12 mouse cellular contexts compared by ENCODE assay signal in genomic region chr4:150221017-150221640, GRCm38 (mm10). TPM values are rescaled to one million over a fixed set of nuclear protein-coding genes. Genes with fewer than 3 reads are reported as not detected.
DNase-seq lines count a peak whose midpoint lies in the region; ATAC-seq and TF ChIP-seq lines count a peak whose summit lies in the region.
"Had no signal": no experiment of that assay in that cellular context is flagged by ENCODE, and none has a peak within 500 bp of the region (broad histone marks: within the 10 kb centered on the region; RNA-seq: fewer than 3 reads in every experiment).

No protein-coding gene starts in this region.

- H3K4me3 ChIP-seq in heart, postnatal 0 days (ENCODE audit: low read depth, low read length) = no peak overlapping the region
- 0 out of 2 replicates have a peak overlapping the region, but pooled peaks have one; percentile 27 for H3K4me3 ChIP-seq in embryonic facial prominence, embryonic 13.5 days
- H3K4me3 ChIP-seq in kidney, embryonic 15.5 days (replicated peaks) = peak overlapping the region; percentile 24
- peak overlapping the region; percentile 27; the same call in 1 of the 2 replicates for H3K4me3 ChIP-seq in liver, embryonic 16.5 days (ENCODE audit: low read depth, low read length)
- H3K4me3 ChIP-seq: midbrain, embryonic 12.5 days had no signal

- no peak for ATAC-seq in heart, postnatal 0 days (ENCODE audit: insufficient read depth, low read depth)
- ATAC-seq in embryonic facial prominence, embryonic 13.5 days (ENCODE audit: insufficient number of reproducible peaks, insufficient read depth, low FRiP score, low TSS enrichment, low read depth) = no peak
- ATAC-seq in kidney, embryonic 15.5 days (replicated peaks; ENCODE audit: low FRiP score) = no peak
- ATAC-seq in liver, embryonic 16.5 days (ENCODE audit: low read depth) = peak; percentile 61
- ATAC-seq: Patski had no signal

- no peak for DNase-seq in heart, postnatal 0 days (ENCODE audit: low spot score)
- no peak for DNase-seq in heart, adult 9 months (ENCODE audit: low spot score in 2 of 2)
- no peak for DNase-seq in spleen, adult 18-20 months
- no peak for DNase-seq in urinary bladder, postnatal 10 days (ENCODE audit: low spot score)
- no peak for DNase-seq in left cerebral cortex, adult 8-10 months (ENCODE audit: low spot score in 2 of 2)
- DNase-seq: thymus, postnatal 4 days had no signal

- no peak overlapping the region for H3K9ac ChIP-seq in heart, postnatal 0 days (replicated peaks; ENCODE audit: low read depth, low read length)
- H3K9ac ChIP-seq in embryonic facial prominence, embryonic 13.5 days = peak overlapping the region; percentile 49; the same call in 1 of the 2 replicates
- H3K9ac ChIP-seq in kidney, embryonic 15.5 days = no peak overlapping the region
- H3K9ac ChIP-seq in liver, embryonic 16.5 days (ENCODE audit: low read depth, low read length) = peak overlapping the region; percentile 42
- H3K9ac ChIP-seq: midbrain, embryonic 12.5 days had no signal

- no peaks in the 10 kb centered on the region for H3K36me3 ChIP-seq in heart, postnatal 0 days (replicated peaks; ENCODE audit: control insufficient read depth, insufficient read depth, low read length)
- H3K36me3 ChIP-seq in embryonic facial prominence, embryonic 13.5 days = no peaks in the 10 kb centered on the region
- H3K36me3 ChIP-seq in kidney, embryonic 15.5 days = no peaks in the 10 kb centered on the region
- H3K36me3 ChIP-seq in liver, embryonic 16.5 days (ENCODE audit: control insufficient read depth, insufficient read depth) = no peaks in the 10 kb centered on the region
- H3K36me3 ChIP-seq: midbrain, embryonic 12.5 days had no signal

- no peak for TF ChIP-seq EP300 in heart, postnatal 0 days (IDR thresholded peaks at IDR 0.05; ENCODE audit: low read depth)

- TF ChIP-seq CTCF in heart, postnatal 0 days (IDR thresholded peaks at IDR 0.05; ENCODE audit: low read depth) = no peak

- no peaks in the 10 kb centered on the region for H3K27me3 ChIP-seq in heart, postnatal 0 days (ENCODE audit: control insufficient read depth, insufficient read depth, low read length)
- H3K27me3 ChIP-seq in embryonic facial prominence, embryonic 13.5 days = peaks cover 3% of the 10 kb centered on the region; the same call in 1 of the 2 replicates
- H3K27me3 ChIP-seq in kidney, embryonic 15.5 days = no peaks in the 10 kb centered on the region
- H3K27me3 ChIP-seq in liver, embryonic 16.5 days (ENCODE audit: control insufficient read depth, insufficient read depth, low read depth, low read length) = no peaks in the 10 kb centered on the region
- H3K27me3 ChIP-seq: Patski had no signal

- no peaks in the 10 kb centered on the region for H3K4me1 ChIP-seq in heart, postnatal 0 days (ENCODE audit: control insufficient read depth, insufficient read depth)
- peaks cover 7% of the 10 kb centered on the region for H3K4me1 ChIP-seq in embryonic facial prominence, embryonic 13.5 days
- H3K4me1 ChIP-seq in kidney, embryonic 15.5 days = peaks cover 12% of the 10 kb centered on the region
- H3K4me1 ChIP-seq in liver, embryonic 16.5 days (ENCODE audit: control insufficient read depth, low read depth, low read length) = peaks cover 7% of the 10 kb centered on the region

- no peak overlapping the region for H3K27ac ChIP-seq in heart, postnatal 0 days (ENCODE audit: low read depth)
- no peak overlapping the region for H3K27ac ChIP-seq in embryonic facial prominence, embryonic 13.5 days
- H3K27ac ChIP-seq in kidney, embryonic 15.5 days = no peak overlapping the region
- peak overlapping the region; percentile 87 for H3K27ac ChIP-seq in liver, embryonic 16.5 days (ENCODE audit: low read length)
- H3K27ac ChIP-seq: midbrain, embryonic 12.5 days had no signal

- no peaks in the 10 kb centered on the region for H3K9me3 ChIP-seq in heart, postnatal 0 days (replicated peaks; ENCODE audit: control insufficient read depth, low read length)
- no peaks in the 10 kb centered on the region for H3K9me3 ChIP-seq in embryonic facial prominence, embryonic 13.5 days
- no peaks in the 10 kb centered on the region for H3K9me3 ChIP-seq in kidney, embryonic 15.5 days (replicated peaks)
- H3K9me3 ChIP-seq in liver, embryonic 16.5 days (replicated peaks; ENCODE audit: control insufficient read depth, low read length) = no peaks in the 10 kb centered on the region
- H3K9me3 ChIP-seq: midbrain, embryonic 12.5 days had no signal

- H3K4me2 ChIP-seq in heart, postnatal 0 days (ENCODE audit: low read depth, low read length) = peak overlapping the region; percentile 34; the same call in 1 of the 2 replicates
- H3K4me2 ChIP-seq in embryonic facial prominence, embryonic 13.5 days = peak overlapping the region; percentile 57
- peak overlapping the region; percentile 56 for H3K4me2 ChIP-seq in kidney, embryonic 15.5 days
- H3K4me2 ChIP-seq in liver, embryonic 16.5 days (ENCODE audit: low read depth, low read length) = peak overlapping the region; percentile 43

- WGBS in heart, postnatal 0 days = 60% methylated on average over 10 of the region's 10 CpGs
- 38% methylated on average over 10 of the region's 10 CpGs for WGBS in embryonic facial prominence, embryonic 13.5 days
- WGBS in kidney, embryonic 15.5 days = 44% methylated on average over 10 of the region's 10 CpGs
- 38% methylated on average over 10 of the region's 10 CpGs for whole genome bisulfite sequencing in liver, embryonic 16.5 days (ENCODE audit: insufficient replicate concordance)

RNA-seq across cellular contexts. Expression of gene Eno1, which starts 15.4 kb away (rescaled TPM):
- total RNA-seq in heart, postnatal 0 days (2014; rRNA removed; ENCODE audit: low replicate concordance) = 525 and 625 TPM in 2 replicates
- polyA plus RNA-seq in heart, postnatal 0 days (2015; fragmentation: Nextera tagmentation; extraction: Ambion mirVana) = 999 and 1,074 TPM in 2 replicates
- polyA plus RNA-seq in embryonic facial prominence, embryonic 13.5 days (2015; fragmentation: Nextera tagmentation; extraction: Ambion mirVana) = 1,290 and 1,439 TPM in 2 replicates
- polyA plus RNA-seq in kidney, embryonic 15.5 days (2015; fragmentation: Nextera tagmentation; extraction: Ambion mirVana) = 1,865 and 1,947 TPM in 2 replicates
- 616 and 624 TPM in 2 replicates for polyA plus RNA-seq in liver, embryonic 16.5 days (2015; fragmentation: Nextera tagmentation; extraction: Ambion mirVana)
- total RNA-seq in left cerebral cortex, adult 8-10 months (2022) = 100 to 1,000 TPM; 450 to 494 (median 470) TPM

RNA-seq across cellular contexts. Expression of gene Car6, which starts 20.0 kb away (rescaled TPM):
- not detected in 2 replicates for total RNA-seq in heart, postnatal 0 days (2014; rRNA removed; ENCODE audit: low replicate concordance)
- polyA plus RNA-seq in heart, postnatal 0 days (2015; fragmentation: Nextera tagmentation; extraction: Ambion mirVana) = not detected in 2 replicates
- 0.23 TPM in 1 of 2 replicates, not detected in the other for polyA plus RNA-seq in embryonic facial prominence, embryonic 13.5 days (2015; fragmentation: Nextera tagmentation; extraction: Ambion mirVana)
- not detected in 2 replicates for polyA plus RNA-seq in kidney, embryonic 15.5 days (2015; fragmentation: Nextera tagmentation; extraction: Ambion mirVana)
- polyA plus RNA-seq in liver, embryonic 16.5 days (2015; fragmentation: Nextera tagmentation; extraction: Ambion mirVana) = not detected in 2 replicates
- total RNA-seq in left cerebral cortex, adult 8-10 months (2022) = not detected
- polyA plus RNA-seq: frontal cortex, adult 2 months; midbrain, embryonic 12.5 days; Patski had no signal

Comparison
In these comparisons a context has a peak if more than half of its experiments do, and no peak if none do; other contexts are left out.
1. H3K9ac ChIP-seq: peak in embryonic facial prominence, embryonic 13.5 days (single experiment) and liver, embryonic 16.5 days (single experiment); none in heart, postnatal 0 days (single experiment) and kidney, embryonic 15.5 days (single experiment).
2. Peak in every context shown above with its lines, with median percentiles within 50 percentile points of each other: H3K4me2 ChIP-seq.